Mouse (Mus musculus) cerebellum, adult 2 months (tissue): ENCODE results near the gene Pde6g.

Source experiments
- CTCF ChIP-seq: fragments of 200-500 bp; IDR thresholded peaks from 2 replicates; pipeline ENCODE4 v1.5.1; 2011; ENCODE audit warnings: low read depth, mild to moderate bottlenecking, control low read depth, low read length, moderate library complexity, borderline replicate concordance; ENCODE audit not compliant: insufficient read depth
- POLR2A ChIP-seq: fragments of 200-500 bp; IDR thresholded peaks from 2 replicates; pipeline ENCODE4 v1.6.1; 2011; ENCODE audit warnings: low read length, control low read depth, borderline replicate concordance; ENCODE audit not compliant: insufficient read depth

DNA sequence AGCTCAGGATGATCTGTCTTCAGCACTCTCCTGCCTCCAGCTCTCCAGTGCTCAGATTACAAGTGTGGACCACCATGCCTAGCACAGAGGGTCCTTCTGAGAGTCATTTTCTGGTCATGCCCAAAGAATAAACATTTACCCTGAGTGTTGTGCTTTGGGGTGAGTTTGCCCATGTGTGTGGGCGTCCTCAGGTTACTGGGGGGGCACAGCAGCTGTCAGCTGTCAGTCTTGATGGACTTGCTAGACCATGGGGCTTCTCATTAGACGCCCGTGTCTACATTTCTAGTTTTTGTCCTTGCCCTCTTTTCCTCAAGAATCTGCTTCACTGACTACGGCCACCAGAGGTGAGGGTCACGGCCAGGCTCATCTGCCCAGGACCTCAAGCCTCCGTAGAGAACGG, 6.1 kb downstream of the Pde6g start:
- TF ChIP-seq CTCF (no peak), POLR2A (no peak)
